ENCODE assay signal across 14 mouse cellular contexts in genomic region chr11:78571854-78572253, GRCm38 (mm10).
"Had no signal": no experiment of that assay in that cellular context is flagged by ENCODE, and none has a peak within 500 bp of the region (broad histone marks: within the 10 kb centered on the region; RNA-seq: fewer than 3 reads in every experiment).

No protein-coding gene starts in this region.

- H3K27me3 ChIP-seq: limb, embryonic 13.5 days; megakaryocyte, embryonic 14.5 days; midbrain, embryonic 12.5 days; neural tube, embryonic 15.5 days had no signal

- H3K9ac ChIP-seq: limb, embryonic 13.5 days; lung, embryonic 14.5 days; midbrain, embryonic 12.5 days; neural tube, embryonic 15.5 days had no signal

- H3K9me3 ChIP-seq: limb, embryonic 13.5 days; megakaryocyte, embryonic 14.5 days; midbrain, embryonic 12.5 days; neural tube, embryonic 15.5 days had no signal

- H3K4me1 ChIP-seq: limb, embryonic 13.5 days; midbrain, embryonic 12.5 days; neural tube, embryonic 15.5 days had no signal

- H3K4me2 ChIP-seq: limb, embryonic 13.5 days; liver, embryonic 11.5 days; lung, embryonic 14.5 days; midbrain, embryonic 12.5 days; neural tube, embryonic 15.5 days had no signal

- H3K27ac ChIP-seq: limb, embryonic 13.5 days; midbrain, embryonic 12.5 days; neural tube, embryonic 15.5 days; stomach, postnatal 0 days had no signal

- DNase-seq: kidney, adult 2 months; kidney, postnatal 36 days; left cerebral cortex, postnatal 4 days; lung, embryonic 14.5 days; lung, postnatal 10 days; lung, postnatal 4 days; thymus, postnatal 4 days had no signal

- H3K4me3 ChIP-seq: limb, embryonic 13.5 days; megakaryocyte, embryonic 14.5 days; midbrain, embryonic 12.5 days; myocyte; neural tube, embryonic 15.5 days had no signal
